Mouse (Mus musculus) bone marrow macrophage, adult 2 months (primary cell): Measurements from ENCODE around the gene Wdr20.

Experiments used
- CTCF ChIP-seq: IDR thresholded peaks from 2 replicates; pipeline ENCODE4 v1.5.1; 2012; ENCODE audit warnings: low read depth, mild to moderate bottlenecking, low read length, moderate library complexity
- POLR2A ChIP-seq: IDR thresholded peaks from 2 replicates; pipeline ENCODE4 v1.6.1; 2012; ENCODE audit warnings: mild to moderate bottlenecking, low read depth, low read length, borderline replicate concordance

DNA sequence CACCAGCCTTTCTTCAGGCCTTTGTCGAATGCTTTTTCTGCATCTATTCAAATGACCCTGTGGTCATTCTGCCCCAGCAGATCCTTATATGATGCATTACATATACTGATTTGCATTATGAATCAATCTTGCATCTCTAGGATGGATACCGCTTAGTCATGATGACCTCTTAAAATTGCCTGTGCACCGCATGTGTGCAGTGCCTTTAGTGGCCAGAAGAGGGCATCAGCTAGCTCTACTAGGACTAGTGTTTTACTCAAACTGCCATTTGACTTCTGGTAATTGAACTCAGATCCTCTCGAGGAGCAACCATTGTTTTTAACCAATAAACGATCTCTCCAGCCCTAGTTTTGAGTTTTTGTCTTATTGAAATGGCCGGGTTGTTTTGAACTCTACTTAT is 24.0 kb upstream of the Wdr20 start:
- TF ChIP-seq CTCF (no peak), POLR2A (no peak)
